Mouse (Mus musculus): ENCODE data around the gene Fermt3.

- TF ChIP-seq CTCF (IDR thresholded peaks at IDR 0.05; ENCODE audit: low read depth) (no peak), EP300 (optimal IDR thresholded peaks at IDR 0.05) (no peak)
Measured at GRCm38 (mm10) chr19:6972247-6972917, 46.9 kb downstream of the Fermt3 start.

All from stomach, postnatal 0 days (tissue).